Mouse (Mus musculus): ENCODE data around the gene Tnfrsf14.

GRCm38 (mm10) chr4:154972546-154972945 lies 44.2 kb upstream of the Tnfrsf14 start:
- TF ChIP-seq CTCF (IDR thresholded peaks at IDR 0.05; ENCODE audit: control insufficient read depth, insufficient read depth, insufficient replicate concordance, low read depth, low read length) (no peak), POLR2A (IDR thresholded peaks at IDR 0.05; ENCODE audit: control insufficient read depth, low read depth, low read length) (no peak)

All from testis, adult 2 months (tissue).